Mouse (Mus musculus) intestine, embryonic 14.5 days (tissue): ENCODE measurements around the gene 1110051M20Rik. TPM values are rescaled to one million over a fixed set of nuclear protein-coding genes. Genes with fewer than 3 reads are reported as not detected.

Experiments used
- ATAC-seq: fragments of 200-750 bp; cut with Nextera tagmentation; replicated peaks from 2 replicates; pipeline ENCODE4 v1.8.0; 2017; ENCODE audit warnings: low read depth, moderate number of reproducible peaks, moderate TSS enrichment, moderate library complexity; ENCODE audit not compliant: low FRiP score, low TSS enrichment
- DNase-seq: peaks from one replicate; pipeline ENCODE4 v3.0.0-alpha.2; 2018; ENCODE audit warnings: low spot score
- H3K27ac ChIP-seq: fragments of 300-500 bp; sonication (generic); 2 replicates; pipeline ENCODE4 v1.5.1; 2014; ENCODE audit warnings: low read depth, mild to moderate bottlenecking, control low read depth
- H3K27me3 ChIP-seq: fragments of 300-500 bp; sonication (generic); replicated peaks from 2 replicates; pipeline ENCODE4 v1.6.1; 2014; ENCODE audit warnings: low read length, control low read depth; ENCODE audit not compliant: control insufficient read depth, insufficient read depth
- H3K36me3 ChIP-seq: fragments of 300-500 bp; sonication (generic); 2 replicates; pipeline ENCODE4 v1.6.1; 2014; ENCODE audit warnings: low read length, control low read depth; ENCODE audit not compliant: control insufficient read depth, insufficient read depth
- H3K4me1 ChIP-seq: fragments of 300-500 bp; sonication (generic); replicated peaks from 2 replicates; pipeline ENCODE4 v1.6.1; 2014; ENCODE audit warnings: low read length, control low read depth, mixed read lengths; ENCODE audit not compliant: control insufficient read depth, insufficient read depth
- H3K4me2 ChIP-seq: fragments of 300-500 bp; sonication (generic); 2 replicates; pipeline ENCODE4 v1.6.1; 2014; ENCODE audit warnings: low read length
- H3K4me3 ChIP-seq: fragments of 300-500 bp; sonication (generic); 2 replicates; pipeline ENCODE4 v1.5.1; 2014; ENCODE audit warnings: low read depth, low read length, control low read depth, mixed read lengths
- H3K9ac ChIP-seq: fragments of 300-500 bp; sonication (generic); 2 replicates; pipeline ENCODE4 v1.6.1; 2014; ENCODE audit warnings: mild to moderate bottlenecking, low read length
- H3K9me3 ChIP-seq: fragments of 300-500 bp; sonication (generic); 2 replicates; pipeline ENCODE4 v1.6.1; 2016; ENCODE audit warnings: low read length, control low read depth; ENCODE audit not compliant: control insufficient read depth
- WGBS: fragments of 180-500 bp; shearing (Covaris S2); extraction: QIAGEN DNeasy Blood & Tissue Kit; methylation state at CpG from one replicate; pipeline ENCODE4 v1.1.7; 2014; 5-methylcytosine and 5-hydroxymethylcytosine counted together
- polyA plus RNA-seq: library from polyadenylated mRNA; unstranded; fragments of >200 nt; fragmentation: Nextera tagmentation; extraction: Ambion mirVana; gene quantifications from 2 replicates; pipeline ENCODE4 v1.2.1, GENCODE M21; 2014

Gene 1110051M20Rik
- polyA plus RNA-seq, 1 experiment from 2014 or later, result 53.1 TPM

- H3K9me3 ChIP-seq, result no peaks in the 10 kb centered on the region
- H3K9ac ChIP-seq, result no peak overlapping the region
- no peaks in the 10 kb centered on the region for H3K27me3 ChIP-seq
- no peaks in the 10 kb centered on the region for H3K36me3 ChIP-seq
- no peak for DNase-seq
- no peak overlapping the region for H3K4me3 ChIP-seq
- no peak overlapping the region for H3K4me2 ChIP-seq
- 0 out of 2 replicates have a peak, but pooled peaks cover 16% of the 10 kb centered on the region for H3K4me1 ChIP-seq
- WGBS, result 4% methylated on average over 4 of the region's 4 CpGs
- no peak overlapping the region for H3K27ac ChIP-seq
- ATAC-seq, result no peak
Measured at GRCm38 (mm10) chr2:91455826-91456225, 11.3 kb upstream of the 1110051M20Rik start.

GRCm38 (mm10) chr2:91454434-91454833, 9.9 kb upstream of the 1110051M20Rik start:
- no peaks in the 10 kb centered on the region for H3K9me3 ChIP-seq
- ATAC-seq (no peak), DNase-seq (no peak)
- H3K4me2 ChIP-seq, result no peak overlapping the region
- H3K36me3 ChIP-seq, result no peaks in the 10 kb centered on the region
- no peaks in the 10 kb centered on the region for H3K27me3 ChIP-seq
- WGBS, result 91% methylated on average over 3 of the region's 3 CpGs
- no peak overlapping the region for H3K4me3 ChIP-seq
- H3K9ac ChIP-seq, result no peak overlapping the region
- H3K4me1 ChIP-seq, result 0 out of 2 replicates have a peak, but pooled peaks cover 11% of the 10 kb centered on the region
- H3K27ac ChIP-seq, result no peak overlapping the region

- no peak overlapping the region for H3K9ac ChIP-seq
- H3K4me2 ChIP-seq, result peak overlapping the region; percentile 30; the same call in 1 of the 2 replicates
- H3K4me3 ChIP-seq, result no peak overlapping the region
- H3K4me1 ChIP-seq, result 0 out of 2 replicates have a peak, but pooled peaks cover 11% of the 10 kb centered on the region
- H3K27ac ChIP-seq, result 0 out of 2 replicates have a peak overlapping the region, but pooled peaks have one; percentile 16
- no peak for ATAC-seq
- H3K9me3 ChIP-seq, result no peaks in the 10 kb centered on the region
- no peaks in the 10 kb centered on the region for H3K27me3 ChIP-seq
- no peaks in the 10 kb centered on the region for H3K36me3 ChIP-seq
- 69% methylated on average over 9 of the region's 9 CpGs for WGBS
- DNase-seq, result no peak
Measured at GRCm38 (mm10) chr2:91453231-91454075, 8.9 kb upstream of the 1110051M20Rik start.

- peak overlapping the region; percentile 30 for H3K4me2 ChIP-seq
- H3K27ac ChIP-seq, result 0 out of 2 replicates have a peak overlapping the region, but pooled peaks have one; percentile 16
- WGBS, result 24% methylated on average over 8 of the region's 8 CpGs
- no peak overlapping the region for H3K9ac ChIP-seq
- H3K27me3 ChIP-seq, result no peaks in the 10 kb centered on the region
- H3K36me3 ChIP-seq, result no peaks in the 10 kb centered on the region
- no peak for DNase-seq
- no peaks in the 10 kb centered on the region for H3K9me3 ChIP-seq
- no peak overlapping the region for H3K4me3 ChIP-seq
- 0 out of 2 replicates have a peak, but pooled peaks cover 11% of the 10 kb centered on the region for H3K4me1 ChIP-seq
- peak; percentile 70 for ATAC-seq
Measured at GRCm38 (mm10) chr2:91452658-91453057, 8.2 kb upstream of the 1110051M20Rik start.

- ATAC-seq, result no peak
- Histone ChIP-seq H3K9me3 (no peaks in the 10 kb centered on the region), H3K27me3 (no peaks in the 10 kb centered on the region), H3K36me3 (no peaks in the 10 kb centered on the region), H3K4me2 (no peak overlapping the region), H3K4me1 (no peaks in the 10 kb centered on the region), H3K9ac (no peak overlapping the region), H3K4me3 (no peak overlapping the region), H3K27ac (no peak overlapping the region)
- DNase-seq, result no peak
- 47% methylated on average over 9 of the region's 9 CpGs for WGBS
Measured at GRCm38 (mm10) chr2:91450316-91450715, 5.8 kb upstream of the 1110051M20Rik start.

GRCm38 (mm10) chr2:91449662-91450061, 5.2 kb upstream of the 1110051M20Rik start:
- ATAC-seq, result 0 out of 2 replicates have a peak, but pooled peaks have one; percentile 21
- no peak for DNase-seq
- Histone ChIP-seq H3K27me3 (no peaks in the 10 kb centered on the region), H3K4me1 (no peaks in the 10 kb centered on the region), H3K9me3 (no peaks in the 10 kb centered on the region), H3K27ac (no peak overlapping the region), H3K4me2 (no peak overlapping the region), H3K9ac (no peak overlapping the region), H3K4me3 (no peak overlapping the region), H3K36me3 (no peaks in the 10 kb centered on the region)
- WGBS, result 48% methylated on average over 1 of the region's 1 CpGs

GRCm38 (mm10) chr2:91442241-91442640, 2.3 kb downstream of the 1110051M20Rik start:
- Histone ChIP-seq H3K9me3 (no peaks in the 10 kb centered on the region), H3K27ac (no peak overlapping the region), H3K4me1 (peaks cover 6% of the 10 kb centered on the region; the same call in 1 of the 2 replicates), H3K9ac (no peak overlapping the region), H3K4me2 (no peak overlapping the region), H3K4me3 (no peak overlapping the region), H3K27me3 (no peaks in the 10 kb centered on the region), H3K36me3 (no peaks in the 10 kb centered on the region)
- no peak for DNase-seq
- 56% methylated on average over 1 of the region's 1 CpGs for WGBS
- ATAC-seq, result no peak

GRCm38 (mm10) chr2:91441715-91442114, 2.8 kb downstream of the 1110051M20Rik start:
- Histone ChIP-seq H3K36me3 (no peaks in the 10 kb centered on the region), H3K27ac (no peak overlapping the region), H3K4me3 (no peak overlapping the region), H3K27me3 (no peaks in the 10 kb centered on the region), H3K9ac (no peak overlapping the region), H3K4me2 (no peak overlapping the region), H3K4me1 (peaks cover 6% of the 10 kb centered on the region; the same call in 1 of the 2 replicates), H3K9me3 (no peaks in the 10 kb centered on the region)
- DNase-seq (no peak), ATAC-seq (no peak)
- WGBS, result 55% methylated on average over 2 of the region's 2 CpGs
